Mouse (Mus musculus) MEL (cell line): ENCODE results near the gene Lrrc4. TPM values are rescaled to one million over a fixed set of nuclear protein-coding genes. Genes with fewer than 3 reads are reported as not detected.
A peak's percentile ranks its signal among the peaks of the same experiment; 100 is the strongest.

Experiments
- DNase-seq: peaks from one replicate; pipeline ENCODE4 v3.0.0; 2011; ENCODE audit warnings: low read depth, low spot score
- H3K27ac ChIP-seq: 2 replicates; pipeline ENCODE4 v1.5.1; 2012; ENCODE audit warnings: low read depth, mild to moderate bottlenecking, control low read depth, low read length, moderate library complexity; ENCODE audit not compliant: control insufficient read depth
- H3K27me3 ChIP-seq, 2 experiments: fragments of 150-350 bp in 1 of 2; sonication (generic) in 1 of 2; 2 replicates each; pipeline ENCODE4 v1.6.1; 2012; ENCODE audit warnings: low read length in 2 of 2, mild to moderate bottlenecking in 2 of 2, improper control_type of control experiment in 1 of 2, moderate library complexity in 1 of 2; ENCODE audit not compliant: insufficient read depth in 2 of 2, control insufficient read depth in 1 of 2
- H3K36me3 ChIP-seq, 2 experiments: 2 replicates each; pipeline ENCODE4 v1.6.1; 2012 to 2014; ENCODE audit warnings: low read length in 2 of 2, improper control_type of control experiment in 1 of 2, inconsistent platforms in 1 of 2, mild to moderate bottlenecking in 1 of 2; ENCODE audit not compliant: insufficient read depth in 2 of 2, control insufficient read depth in 1 of 2
- H3K4me1 ChIP-seq, 2 experiments: fragments of 150-350 bp in 1 of 2; sonication (generic) in 1 of 2; 2 replicates each; pipeline ENCODE4 v1.6.1; 2012; ENCODE audit warnings: low read length in 2 of 2, improper control_type of control experiment in 1 of 2, mild to moderate bottlenecking in 1 of 2; ENCODE audit not compliant: insufficient read depth in 2 of 2, control insufficient read depth in 1 of 2
- H3K4me3 ChIP-seq, 2 experiments: fragments of 150-350 bp in 1 of 2; sonication (generic) in 1 of 2; 2 replicates each; pipeline ENCODE4 v1.5.1; 2012; ENCODE audit warnings: low read depth in 2 of 2, low read length in 2 of 2, mild to moderate bottlenecking in 2 of 2, moderate library complexity in 2 of 2, control low read depth in 1 of 2, improper control_type of control experiment in 1 of 2; ENCODE audit not compliant: control insufficient read depth in 1 of 2, insufficient read depth in 1 of 2
- H3K79me2 ChIP-seq: 2 replicates; pipeline ENCODE4 v1.6.1; 2012; ENCODE audit warnings: mild to moderate bottlenecking, low read length, moderate library complexity; ENCODE audit not compliant: control insufficient read depth, poor library complexity, insufficient read depth
- H3K9ac ChIP-seq: 2 replicates; pipeline ENCODE4 v1.6.1; 2012; ENCODE audit warnings: low read depth, mild to moderate bottlenecking, control low read depth, low read length, moderate library complexity; ENCODE audit not compliant: control insufficient read depth, poor library complexity, severe bottlenecking
- H3K9me3 ChIP-seq: fragments of 150-350 bp; sonication (generic); replicated peaks from 2 replicates; pipeline ENCODE4 v1.6.1; 2012; ENCODE audit warnings: mild to moderate bottlenecking, low read length, improper control_type of control experiment, moderate library complexity; ENCODE audit not compliant: insufficient read depth
- BHLHE40 ChIP-seq: IDR thresholded peaks from 2 replicates; pipeline ENCODE4 v1.6.1; 2012; ENCODE audit warnings: low read depth, mild to moderate bottlenecking, inconsistent platforms, low read length, improper control_type of control experiment, borderline replicate concordance
- CTCF ChIP-seq, 3 experiments: IDR thresholded peaks in 2 of 3; conservative IDR thresholded peaks in 1 of 3; 2 replicates each; pipeline ENCODE4 v1.5.1; 2011 to 2012; ENCODE audit warnings: low read length in 3 of 3, low read depth in 2 of 3, mild to moderate bottlenecking in 2 of 3, improper control_type of control experiment in 1 of 3, inconsistent platforms in 1 of 3, mixed read lengths in 1 of 3, moderate library complexity in 1 of 3; ENCODE audit not compliant: control insufficient read depth in 1 of 3, insufficient read depth in 1 of 3, poor library complexity in 1 of 3, severe bottlenecking in 1 of 3
- ETS1 ChIP-seq: IDR thresholded peaks from 2 replicates; pipeline ENCODE4 v1.6.1; 2012; ENCODE audit warnings: low read depth, mild to moderate bottlenecking, inconsistent platforms, low read length, improper control_type of control experiment, moderate library complexity
- GABPA ChIP-seq: IDR thresholded peaks from 2 replicates; pipeline ENCODE4 v1.6.1; 2012; ENCODE audit warnings: low read depth, mild to moderate bottlenecking, inconsistent platforms, low read length, improper control_type of control experiment, moderate library complexity
- GATA1 ChIP-seq: IDR thresholded peaks from 2 replicates; pipeline ENCODE4 v1.6.1; 2011; ENCODE audit warnings: low read depth, low read length, improper control_type of control experiment
- JUND ChIP-seq: IDR thresholded peaks from 2 replicates; pipeline ENCODE4 v1.6.1; 2011; ENCODE audit warnings: low read depth, mild to moderate bottlenecking, improper control_type of control experiment, low read length
- MAFK ChIP-seq: IDR thresholded peaks from 2 replicates; pipeline ENCODE4 v1.6.1; 2011; ENCODE audit warnings: low read depth, mild to moderate bottlenecking, low read length, improper control_type of control experiment, borderline replicate concordance
- MEF2A ChIP-seq: IDR thresholded peaks from 2 replicates; pipeline ENCODE4 v1.6.1; 2014; ENCODE audit warnings: low read depth, mild to moderate bottlenecking, inconsistent platforms, low read length, improper control_type of control experiment; ENCODE audit not compliant: poor library complexity, insufficient replicate concordance, severe bottlenecking; ENCODE audit errors: extremely low read depth
- NRF1 ChIP-seq: IDR thresholded peaks from 2 replicates; pipeline ENCODE4 v1.6.1; 2014; ENCODE audit warnings: low read depth, mild to moderate bottlenecking, inconsistent platforms, low read length, improper control_type of control experiment, moderate library complexity; ENCODE audit not compliant: poor library complexity, insufficient read depth, severe bottlenecking
- POLR2AphosphoS5 ChIP-seq: IDR thresholded peaks from 2 replicates; pipeline ENCODE4 v1.6.1; 2012; ENCODE audit warnings: low read depth, borderline replicate concordance, mild to moderate bottlenecking, inconsistent platforms, low read length, moderate library complexity, mixed read lengths
- RAD21 ChIP-seq: IDR thresholded peaks from 2 replicates; pipeline ENCODE4 v1.6.1; 2011; ENCODE audit warnings: mild to moderate bottlenecking, low read depth, low read length, improper control_type of control experiment
- SMC3 ChIP-seq: IDR thresholded peaks from 2 replicates; pipeline ENCODE4 v1.6.1; 2011; ENCODE audit warnings: low read depth, low read length, improper control_type of control experiment
- USF2 ChIP-seq, 2 experiments: IDR thresholded peaks; 2 replicates each; pipeline ENCODE4 v1.6.1; 2011 to 2012; ENCODE audit warnings: improper control_type of control experiment in 2 of 2, low read length in 2 of 2, borderline replicate concordance in 1 of 2, inconsistent platforms in 1 of 2, low read depth in 1 of 2, mild to moderate bottlenecking in 1 of 2; ENCODE audit not compliant: insufficient read depth in 1 of 2
- ZKSCAN1 ChIP-seq: IDR thresholded peaks from 2 replicates; pipeline ENCODE4 v1.6.1; 2012; ENCODE audit warnings: low read depth, mild to moderate bottlenecking, inconsistent platforms, low read length, improper control_type of control experiment, moderate library complexity
- polyA plus RNA-seq, 2 experiments: library from polyadenylated mRNA; stranded (reverse) in 1 of 2; unstranded in 1 of 2; fragments of >175 nt in 1 of 2; fragments of >200 nt in 1 of 2; gene quantifications; 2 replicates each; pipeline versions ENCODE4 v1.2.1 to v1.2.4; 2012; ENCODE audit warnings: low replicate concordance in 2 of 2, low read depth in 1 of 2; ENCODE audit not compliant: insufficient read length in 2 of 2, insufficient read depth in 1 of 2, missing spikeins in 1 of 2
- total RNA-seq: library from RNA; depleted of rRNA; stranded (reverse); fragments of 300-350 nt; gene quantifications from 2 replicates; pipeline ENCODE4 v1.2.3, GENCODE M21; 2012

Lrrc4 gene
- total and polyA plus RNA-seq, 3 experiments = 0.07 to 0.12 TPM; not detected in 1

DNA sequence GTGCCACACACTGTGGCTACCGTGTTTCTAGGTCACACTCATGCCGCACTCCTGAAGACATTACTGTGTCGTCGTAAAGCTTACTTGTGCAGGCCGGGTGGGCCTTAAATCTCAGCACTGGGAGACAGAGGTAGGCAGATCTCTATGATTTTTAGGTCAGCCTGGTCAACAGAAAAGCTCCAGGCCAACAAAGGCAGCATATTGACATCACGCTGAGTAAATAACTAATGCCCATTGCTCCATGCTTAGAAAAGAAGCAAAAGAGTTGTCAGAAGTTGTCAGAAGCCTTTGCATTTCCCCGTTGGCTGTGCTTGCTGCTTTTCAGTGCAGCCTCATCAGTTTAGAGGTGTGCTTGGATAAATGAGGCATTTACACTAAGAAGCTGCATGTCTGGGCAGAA lies 94.9 kb downstream of the Lrrc4 start:
- H3K4me1 ChIP-seq = no peaks in the 10 kb centered on the region; a peak in 1 of 4 replicates
- peaks cover 4% of the 10 kb centered on the region in 2 experiments; a peak in 3 of 4 replicates for H3K36me3 ChIP-seq
- H3K27ac ChIP-seq = no peak overlapping the region
- no peaks in the 10 kb centered on the region for H3K27me3 ChIP-seq
- TF ChIP-seq ETS1 = no peak
- no peak for TF ChIP-seq NRF1
- no peak for TF ChIP-seq GABPA
- TF ChIP-seq MEF2A = no peak
- TF ChIP-seq CTCF (IDR thresholded peaks at IDR 0.05 in 2 of 3, conservative IDR thresholded peaks at IDR 0.05 in 1 of 3; ENCODE audit: control insufficient read depth in 1 of 3, insufficient read depth in 1 of 3, low read depth in 2 of 3, low read length in 3 of 3, poor library complexity in 1 of 3, severe bottlenecking in 1 of 3) = no peak
- no peak for TF ChIP-seq SMC3
- no peak overlapping the region for H3K4me3 ChIP-seq
- no peaks in the 10 kb centered on the region for H3K79me2 ChIP-seq
- H3K9ac ChIP-seq = no peak overlapping the region
- no peak for DNase-seq
- H3K9me3 ChIP-seq = no peaks in the 10 kb centered on the region

DNA sequence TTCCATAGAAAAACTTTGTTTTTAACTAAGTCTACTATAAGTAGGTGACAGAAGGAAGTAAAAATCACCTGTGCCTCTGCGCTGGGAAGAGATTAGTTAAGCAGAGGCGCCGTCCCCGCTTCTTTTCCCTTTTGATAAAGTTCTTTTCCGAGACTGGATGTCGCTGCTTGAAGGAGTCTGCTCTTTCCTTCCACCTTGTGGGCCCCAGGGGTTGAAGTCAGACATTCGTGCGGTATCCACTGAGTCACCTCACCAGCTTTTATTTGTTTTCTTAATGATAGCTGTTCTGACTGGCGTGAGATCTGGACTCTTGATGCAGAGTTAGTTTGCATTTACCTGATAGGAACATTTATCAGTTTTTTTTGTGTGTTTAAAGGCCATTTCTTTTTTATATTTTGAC lies 96.4 kb downstream of the Lrrc4 start:
- no peak overlapping the region for H3K4me3 ChIP-seq
- H3K4me1 ChIP-seq = no peaks in the 10 kb centered on the region; a peak in 1 of 4 replicates

DNA sequence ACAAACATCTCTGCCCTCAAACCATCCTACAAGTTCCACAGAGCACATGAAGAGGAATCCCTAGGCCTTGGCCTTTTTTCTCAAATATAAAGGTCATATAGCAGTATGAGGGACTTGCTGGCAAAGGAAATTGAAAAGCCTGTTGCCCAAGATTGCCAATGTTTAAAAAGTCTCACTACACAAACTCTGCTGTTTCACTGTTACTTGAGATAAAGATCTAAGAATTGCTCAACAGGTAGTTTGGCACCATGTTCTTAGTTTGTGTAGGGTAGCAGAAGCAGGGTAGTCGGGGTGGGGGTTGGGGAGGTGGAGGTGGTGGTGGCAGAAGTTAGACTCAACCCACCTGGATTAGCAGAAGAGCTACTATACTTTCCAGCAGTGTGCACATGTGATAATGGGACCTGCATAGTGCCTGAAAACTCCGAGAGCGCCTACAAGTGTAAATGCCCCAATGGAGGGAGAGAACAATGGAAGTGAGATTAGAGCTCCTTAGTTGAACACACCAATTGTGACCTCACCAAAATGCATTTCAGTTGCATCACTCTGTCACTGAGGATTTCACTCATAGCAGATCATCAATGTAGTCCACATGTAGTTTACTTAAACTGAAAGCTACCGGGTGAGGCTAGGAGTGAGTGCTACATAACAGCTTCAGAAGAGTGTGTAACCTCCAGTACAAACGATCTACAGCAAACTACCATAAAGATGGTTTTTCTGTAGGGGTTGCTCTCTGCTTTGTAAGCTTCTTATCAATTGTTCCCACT lies 97.5 kb downstream of the Lrrc4 start:
- H3K36me3 ChIP-seq = peaks cover 7 to 11% of the 10 kb centered on the region in 2 experiments; a peak in 3 of 4 replicates
- TF ChIP-seq GATA1 (0 out of 2 replicates have a peak, but pooled peaks have one; percentile 7), JUND (no peak)
- H3K4me1 ChIP-seq = peaks cover 0 to 4% of the 10 kb centered on the region in 2 experiments; a peak in 2 of 4 replicates
- no peaks in the 10 kb centered on the region for H3K27me3 ChIP-seq
- H3K27ac ChIP-seq = no peak overlapping the region
- H3K79me2 ChIP-seq = no peaks in the 10 kb centered on the region
- no peak for DNase-seq
- no peaks in the 10 kb centered on the region for H3K9me3 ChIP-seq
- no peak overlapping the region for H3K4me3 ChIP-seq
- no peak overlapping the region for H3K9ac ChIP-seq

More for the DNA sequence above, 96.4 kb downstream of the Lrrc4 start:
- H3K27ac ChIP-seq = no peak overlapping the region
- H3K36me3 ChIP-seq = peaks cover 4 to 7% of the 10 kb centered on the region in 2 experiments; a peak in 3 of 4 replicates
- H3K9ac ChIP-seq = no peak overlapping the region
- H3K27me3 ChIP-seq = no peaks in the 10 kb centered on the region
- H3K79me2 ChIP-seq = no peaks in the 10 kb centered on the region
- TF ChIP-seq POLR2AphosphoS5 = no peak
- no peak for TF ChIP-seq GABPA
- no peak for TF ChIP-seq RAD21
- TF ChIP-seq ZKSCAN1 = no peak
- no peak for TF ChIP-seq BHLHE40
- no peak for TF ChIP-seq USF2 (IDR thresholded peaks at IDR 0.05; ENCODE audit: borderline replicate concordance in 1 of 2, insufficient read depth in 1 of 2, low read depth in 1 of 2, low read length in 2 of 2)
- TF ChIP-seq MAFK = no peak
- no peak for TF ChIP-seq GATA1
- no peaks in the 10 kb centered on the region for H3K9me3 ChIP-seq
- no peak for DNase-seq
